Mouse (Mus musculus): ENCODE data around the gene Rdh16. TPM values are rescaled to one million over a fixed set of nuclear protein-coding genes. Genes with fewer than 3 reads are reported as not detected.
A peak's percentile ranks its signal among the peaks of the same experiment; 100 is the strongest.
"Not testable (repeated sequence)": the region's sequence is repeated elsewhere in the genome, so short reads cannot be mapped to it uniquely, and the experiment has no call there.

Rdh16 gene
- polyA plus RNA-seq, 1 experiment from 2014 or later, result 1.6 TPM

DNA sequence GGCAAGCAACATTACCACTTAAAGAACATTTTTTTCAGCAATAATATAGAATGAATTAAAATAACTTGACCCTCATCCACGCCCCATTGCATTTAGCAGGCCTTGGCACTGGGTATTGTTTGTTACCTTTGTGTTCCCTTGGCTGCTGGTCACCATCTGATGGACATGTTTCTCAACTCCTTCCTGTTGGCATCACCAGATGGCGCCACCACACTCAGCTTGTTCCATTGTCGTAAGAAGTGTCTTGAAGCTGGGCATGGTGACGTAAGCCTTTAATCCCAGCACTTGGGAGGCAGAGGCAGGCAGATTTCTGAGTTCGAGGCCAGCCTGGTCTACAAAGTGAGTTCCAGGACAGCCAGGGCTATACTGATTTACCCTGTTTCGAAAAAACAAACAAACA, 24.4 kb downstream of the Rdh16 start:
- Histone ChIP-seq H3K27ac (ENCODE audit: low read length) (no peak overlapping the region), H3K4me2 (replicated peaks; ENCODE audit: low read depth, low read length) (no peak overlapping the region), H3K4me3 (ENCODE audit: low read length) (no peak overlapping the region), H3K4me1 (ENCODE audit: insufficient read depth, low read length) (no peaks in the 10 kb centered on the region), H3K27me3 (ENCODE audit: insufficient read depth, low read length) (no peaks in the 10 kb centered on the region), H3K36me3 (ENCODE audit: insufficient read depth, low read length) (no peaks in the 10 kb centered on the region), H3K9me3 (ENCODE audit: low read length) (peaks cover 4% of the 10 kb centered on the region), H3K9ac (replicated peaks; ENCODE audit: low read length) (no peak overlapping the region)
- 80% methylated on average over 6 of the region's 6 CpGs for WGBS
- no peak for ATAC-seq (ENCODE audit: low FRiP score, low TSS enrichment)

DNA sequence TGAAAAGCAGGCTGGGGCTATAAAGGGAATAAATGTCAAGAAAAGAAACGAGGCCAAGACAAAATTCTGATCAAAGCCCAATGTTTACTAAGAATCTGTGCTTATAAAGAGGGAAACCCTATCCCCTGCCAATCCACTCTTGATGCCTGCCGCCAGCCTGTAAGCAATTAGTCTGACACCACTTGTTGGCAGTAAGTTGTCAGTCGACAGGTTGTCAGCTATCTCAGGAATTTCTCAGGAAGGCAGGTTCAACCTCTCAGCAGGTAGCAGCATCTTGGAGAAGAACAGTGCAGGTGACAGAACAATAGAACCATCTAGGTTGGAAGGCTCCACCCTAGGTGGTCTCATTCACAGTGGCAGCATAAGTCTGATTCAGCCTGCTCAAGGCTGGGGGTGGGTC, 28.2 kb downstream of the Rdh16 start:
- Histone ChIP-seq H3K9ac (replicated peaks; ENCODE audit: low read length) (no peak overlapping the region), H3K27ac (ENCODE audit: low read length) (no peak overlapping the region), H3K4me1 (ENCODE audit: insufficient read depth, low read length) (no peaks in the 10 kb centered on the region), H3K4me3 (ENCODE audit: low read length) (no peak overlapping the region), H3K36me3 (ENCODE audit: insufficient read depth, low read length) (no peaks in the 10 kb centered on the region), H3K4me2 (replicated peaks; ENCODE audit: low read depth, low read length) (no peak overlapping the region), H3K9me3 (ENCODE audit: low read length) (no peaks in the 10 kb centered on the region; the same call in 1 of the 2 replicates), H3K27me3 (ENCODE audit: insufficient read depth, low read length) (no peaks in the 10 kb centered on the region)
- ATAC-seq (ENCODE audit: low FRiP score, low TSS enrichment), result no peak
- 76% methylated on average over 3 of the region's 3 CpGs for WGBS

DNA sequence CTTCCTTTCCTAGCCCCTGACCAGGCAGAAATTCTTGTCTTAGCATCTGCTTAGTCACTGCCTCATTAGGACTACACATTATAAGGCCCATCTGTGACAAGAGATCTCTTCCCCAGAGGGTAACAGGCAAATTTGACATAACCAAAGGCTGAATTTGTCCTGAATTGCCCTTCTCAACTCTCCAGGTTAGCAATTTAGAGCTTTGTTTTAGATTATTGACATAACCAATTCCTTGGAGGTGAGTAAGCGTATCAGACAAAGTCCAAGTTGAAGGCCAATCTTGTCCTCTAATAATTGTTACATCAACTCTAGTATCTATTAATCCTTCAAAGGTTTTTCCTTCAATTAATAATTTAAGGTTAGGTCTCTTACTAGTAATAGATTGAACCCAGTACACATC, 33.2 kb downstream of the Rdh16 start:
- H3K27me3 ChIP-seq (ENCODE audit: insufficient read depth, low read length); H3K4me2 ChIP-seq (replicated peaks; ENCODE audit: low read depth, low read length); H3K4me3 ChIP-seq (ENCODE audit: low read length); H3K4me1 ChIP-seq (ENCODE audit: insufficient read depth, low read length); H3K36me3 ChIP-seq (ENCODE audit: insufficient read depth, low read length); H3K9me3 ChIP-seq (ENCODE audit: low read length); H3K9ac ChIP-seq (replicated peaks; ENCODE audit: low read length); ATAC-seq (ENCODE audit: low FRiP score, low TSS enrichment); H3K27ac ChIP-seq (ENCODE audit: low read length): not testable (repeated sequence)
- 92% methylated on average over 1 of the region's 1 CpGs for WGBS

DNA sequence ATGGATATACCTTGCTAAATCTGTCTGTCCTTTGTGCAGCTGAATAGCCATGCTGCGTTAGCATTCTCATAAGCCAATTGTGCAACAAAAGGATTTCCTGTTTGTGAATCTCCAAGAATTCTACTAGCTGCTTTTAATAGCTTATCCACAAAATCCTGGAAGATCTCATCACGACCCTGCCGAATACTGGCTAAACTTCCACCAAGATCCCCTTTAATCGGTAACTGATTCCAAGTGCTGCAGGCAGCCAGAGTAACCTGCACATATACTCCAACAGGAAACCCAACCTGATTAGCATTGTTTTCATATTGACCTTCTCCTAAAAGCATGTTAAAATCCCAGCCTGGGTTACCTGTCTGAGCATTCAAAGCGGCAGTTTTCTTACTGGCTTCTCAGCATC, 34.3 kb downstream of the Rdh16 start:
- Histone ChIP-seq H3K4me3 (ENCODE audit: low read length) (no peak overlapping the region), H3K36me3 (ENCODE audit: insufficient read depth, low read length) (no peaks in the 10 kb centered on the region), H3K4me1 (ENCODE audit: insufficient read depth, low read length) (peaks cover 3% of the 10 kb centered on the region), H3K27me3 (ENCODE audit: insufficient read depth, low read length) (no peaks in the 10 kb centered on the region), H3K9ac (replicated peaks; ENCODE audit: low read length) (no peak overlapping the region), H3K27ac (ENCODE audit: low read length) (peak overlapping the region; percentile 84), H3K4me2 (replicated peaks; ENCODE audit: low read depth, low read length) (no peak overlapping the region), H3K9me3 (ENCODE audit: low read length) (peaks cover 6% of the 10 kb centered on the region; the same call in 1 of the 2 replicates)
- ATAC-seq (ENCODE audit: low FRiP score, low TSS enrichment), result peak; percentile 59; the same call in 1 of the 2 replicates
- 58% methylated on average over 5 of the region's 5 CpGs for WGBS

DNA sequence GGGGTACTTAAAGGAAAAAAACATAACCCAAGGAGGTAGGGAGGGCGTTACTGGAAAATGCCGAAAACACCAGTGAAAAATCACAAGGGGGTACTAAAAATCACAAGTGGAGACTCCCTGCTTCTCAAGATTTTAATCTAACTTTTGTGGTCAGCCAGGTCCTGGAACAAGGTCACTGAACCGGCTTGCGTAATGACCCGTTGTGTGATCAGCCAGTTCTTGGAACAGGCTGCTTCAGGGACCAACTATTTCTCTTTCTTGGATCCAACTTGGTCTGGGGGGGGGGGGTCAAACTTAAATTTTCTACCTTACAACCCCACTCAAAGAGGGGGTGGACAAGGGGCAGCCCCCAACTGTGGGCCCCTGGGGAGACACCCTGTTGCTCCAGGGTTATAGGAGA, 36.8 kb downstream of the Rdh16 start:
- not testable (repeated sequence) for H3K36me3 ChIP-seq (ENCODE audit: insufficient read depth, low read length); H3K4me2 ChIP-seq (replicated peaks; ENCODE audit: low read depth, low read length); H3K4me1 ChIP-seq (ENCODE audit: insufficient read depth, low read length); H3K27ac ChIP-seq (ENCODE audit: low read length); H3K27me3 ChIP-seq (ENCODE audit: insufficient read depth, low read length); H3K4me3 ChIP-seq (ENCODE audit: low read length); H3K9ac ChIP-seq (replicated peaks; ENCODE audit: low read length); ATAC-seq (ENCODE audit: low FRiP score, low TSS enrichment); H3K9me3 ChIP-seq (ENCODE audit: low read length)
- WGBS, result 88% methylated on average over 5 of the region's 5 CpGs

DNA sequence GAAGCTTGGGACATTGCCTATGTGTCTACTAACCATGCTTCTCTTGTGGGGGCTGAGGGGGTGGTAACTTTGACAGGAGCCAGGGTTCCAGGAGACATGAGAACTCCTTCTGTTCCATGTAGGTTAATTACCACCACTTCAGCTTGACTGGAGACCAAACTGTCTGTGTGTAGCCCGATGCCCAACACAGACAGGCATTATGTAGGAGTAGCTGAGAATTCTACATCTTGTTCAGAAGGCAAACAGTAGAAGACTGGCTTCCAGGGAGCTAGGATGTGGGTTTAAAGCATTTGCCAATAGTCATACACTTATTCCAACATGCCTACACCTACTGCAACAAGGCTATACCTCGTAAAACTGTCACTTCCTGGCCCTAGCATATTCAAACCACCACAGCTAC, 37.6 kb downstream of the Rdh16 start:
- no peak overlapping the region for H3K4me3 ChIP-seq (ENCODE audit: low read length)
- no peak overlapping the region for H3K9ac ChIP-seq (replicated peaks; ENCODE audit: low read length)
- H3K4me1 ChIP-seq (ENCODE audit: insufficient read depth, low read length), result peaks cover 3% of the 10 kb centered on the region
- H3K9me3 ChIP-seq (ENCODE audit: low read length), result peaks cover 6% of the 10 kb centered on the region; the same call in 1 of the 2 replicates
- ATAC-seq (ENCODE audit: low FRiP score, low TSS enrichment), result no peak
- no peaks in the 10 kb centered on the region for H3K36me3 ChIP-seq (ENCODE audit: insufficient read depth, low read length)
- H3K4me2 ChIP-seq (replicated peaks; ENCODE audit: low read depth, low read length), result no peak overlapping the region
- WGBS, result 86% methylated on average over 2 of the region's 2 CpGs
- H3K27ac ChIP-seq (ENCODE audit: low read length), result no peak overlapping the region
- no peaks in the 10 kb centered on the region for H3K27me3 ChIP-seq (ENCODE audit: insufficient read depth, low read length)

DNA sequence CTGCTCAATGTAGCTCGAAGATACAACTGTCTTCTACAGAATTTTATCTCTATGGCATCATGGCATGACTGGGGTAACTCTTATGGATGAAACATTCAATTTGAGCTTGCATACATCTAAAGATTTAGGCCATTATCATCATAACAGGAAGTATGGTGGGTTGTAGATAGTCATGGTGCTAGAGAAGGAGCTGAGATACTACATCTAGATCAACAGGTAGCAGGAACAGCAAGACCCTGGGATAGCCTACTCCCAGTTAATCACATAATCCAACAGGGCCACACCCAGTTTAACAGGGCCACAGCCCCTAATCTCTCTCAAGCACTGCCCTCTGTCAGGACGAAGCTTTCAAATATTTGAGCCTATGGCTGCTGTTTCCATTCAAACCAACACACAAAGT, 39.8 kb downstream of the Rdh16 start:
- no peak for ATAC-seq (ENCODE audit: low FRiP score, low TSS enrichment)
- no peak overlapping the region for H3K4me2 ChIP-seq (replicated peaks; ENCODE audit: low read depth, low read length)
- H3K4me3 ChIP-seq (ENCODE audit: low read length), result no peak overlapping the region
- H3K9ac ChIP-seq (replicated peaks; ENCODE audit: low read length), result no peak overlapping the region
- no peaks in the 10 kb centered on the region for H3K27me3 ChIP-seq (ENCODE audit: insufficient read depth, low read length)
- H3K36me3 ChIP-seq (ENCODE audit: insufficient read depth, low read length), result no peaks in the 10 kb centered on the region
- no peak overlapping the region for H3K27ac ChIP-seq (ENCODE audit: low read length)
- WGBS, result 76% methylated on average over 2 of the region's 2 CpGs
- peaks cover 6% of the 10 kb centered on the region; the same call in 1 of the 2 replicates for H3K9me3 ChIP-seq (ENCODE audit: low read length)
- no peaks in the 10 kb centered on the region for H3K4me1 ChIP-seq (ENCODE audit: insufficient read depth, low read length)

DNA sequence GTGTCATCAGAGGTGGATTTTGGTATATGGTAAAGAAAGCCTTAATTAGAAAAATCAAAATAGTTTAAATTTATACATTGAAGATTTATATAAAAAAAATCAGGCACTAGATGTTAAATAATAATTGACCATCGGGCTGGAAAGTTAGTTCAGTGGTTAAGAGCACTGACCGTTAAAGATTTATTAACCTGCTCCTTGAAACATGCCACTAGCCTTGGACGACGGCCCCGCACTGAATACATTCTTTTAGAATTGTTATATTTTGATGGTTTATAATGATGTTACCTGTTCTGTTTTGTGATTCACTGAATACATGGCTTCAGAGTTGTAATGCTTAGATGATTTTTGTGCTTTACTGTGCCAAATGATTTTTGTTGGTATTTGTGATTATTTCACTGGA, 45.0 kb downstream of the Rdh16 start:
- not testable (repeated sequence) for H3K27me3 ChIP-seq (ENCODE audit: insufficient read depth, low read length); ATAC-seq (ENCODE audit: low FRiP score, low TSS enrichment)
- WGBS, result 51% methylated on average over 5 of the region's 5 CpGs

DNA sequence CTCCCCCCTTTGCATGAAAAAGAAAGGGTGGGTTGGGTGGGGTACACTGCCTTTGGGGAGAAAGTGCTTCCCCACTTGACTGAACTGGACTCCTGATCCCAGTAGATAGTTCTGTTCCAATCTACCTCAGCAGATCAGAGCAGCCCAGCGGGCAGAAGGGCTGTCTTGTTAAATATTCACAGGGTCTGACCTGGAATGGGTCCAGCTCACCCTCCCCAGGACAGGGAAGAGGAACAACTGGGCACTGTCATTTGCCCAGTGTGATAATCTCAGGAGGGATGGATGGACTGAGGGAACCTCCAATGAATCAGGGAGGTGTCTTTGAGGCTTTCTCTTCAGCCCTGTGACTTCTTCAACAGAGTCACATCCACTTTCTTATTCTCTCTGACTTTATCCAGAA, 47.1 kb downstream of the Rdh16 start:
- Histone ChIP-seq H3K4me3 (ENCODE audit: low read length) (no peak overlapping the region), H3K4me2 (replicated peaks; ENCODE audit: low read depth, low read length) (no peak overlapping the region), H3K27me3 (ENCODE audit: insufficient read depth, low read length) (no peaks in the 10 kb centered on the region), H3K9me3 (ENCODE audit: low read length) (no peaks in the 10 kb centered on the region), H3K27ac (ENCODE audit: low read length) (peak overlapping the region; percentile 59; the same call in 1 of the 2 replicates), H3K4me1 (ENCODE audit: insufficient read depth, low read length) (no peaks in the 10 kb centered on the region), H3K36me3 (ENCODE audit: insufficient read depth, low read length) (no peaks in the 10 kb centered on the region), H3K9ac (replicated peaks; ENCODE audit: low read length) (no peak overlapping the region)
- ATAC-seq (ENCODE audit: low FRiP score, low TSS enrichment), result peak; percentile 84
- WGBS, result 67% methylated on average over 1 of the region's 1 CpGs

More for the DNA sequence above, 45.0 kb downstream of the Rdh16 start:
- H3K9ac ChIP-seq (replicated peaks; ENCODE audit: low read length); H3K4me3 ChIP-seq (ENCODE audit: low read length); H3K4me1 ChIP-seq (ENCODE audit: insufficient read depth, low read length); H3K27ac ChIP-seq (ENCODE audit: low read length); H3K9me3 ChIP-seq (ENCODE audit: low read length); H3K4me2 ChIP-seq (replicated peaks; ENCODE audit: low read depth, low read length); H3K36me3 ChIP-seq (ENCODE audit: insufficient read depth, low read length): not testable (repeated sequence)

DNA sequence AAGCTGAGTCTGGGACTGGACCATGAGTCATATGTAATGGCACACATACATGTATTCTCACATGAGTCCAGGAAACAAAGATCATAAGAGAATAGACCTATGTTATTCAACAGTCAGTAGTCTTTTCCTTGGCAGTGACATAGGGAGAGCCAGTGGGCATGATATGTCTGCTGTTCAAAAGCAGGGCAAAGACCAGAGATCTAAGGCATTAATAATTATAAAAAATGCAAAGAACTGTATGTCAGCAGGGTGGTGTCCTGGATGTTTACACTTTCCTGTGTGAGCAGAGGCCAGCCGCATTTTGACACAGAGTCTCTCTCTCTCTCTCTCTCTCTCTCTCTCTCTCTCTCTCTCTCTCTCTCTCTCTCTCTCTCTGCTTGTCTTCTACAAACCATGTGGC, 48.7 kb downstream of the Rdh16 start, which contains the start of gene Rdh19:
Gene Rdh19 (plus strand): TSS at position 301 of the 400 bp plus-strand sequence.
- Histone ChIP-seq H3K36me3 (ENCODE audit: insufficient read depth, low read length) (no peaks in the 10 kb centered on the region), H3K4me1 (ENCODE audit: insufficient read depth, low read length) (no peaks in the 10 kb centered on the region), H3K4me2 (replicated peaks; ENCODE audit: low read depth, low read length) (no peak within 1 kb of the TSS), H3K4me3 (ENCODE audit: low read length) (no peak within 1 kb of the TSS), H3K27me3 (ENCODE audit: insufficient read depth, low read length) (no peaks in the 10 kb centered on the region), H3K27ac (ENCODE audit: low read length) (no peak within 1 kb of the TSS), H3K9ac (replicated peaks; ENCODE audit: low read length) (no peak within 1 kb of the TSS), H3K9me3 (ENCODE audit: low read length) (no peaks in the 10 kb centered on the region)
- ATAC-seq (ENCODE audit: low FRiP score, low TSS enrichment), result no peak
- WGBS, result 44% methylated on average over 1 of the region's 1 CpGs
